Mouse (Mus musculus) stomach, postnatal 0 days (tissue): ENCODE results near the gene Tenm3. TPM values are rescaled to one million over a fixed set of nuclear protein-coding genes. Genes with fewer than 3 reads are reported as not detected.

Experiments used
- ATAC-seq: fragments of 200-750 bp; cut with Nextera tagmentation; 2 replicates; pipeline ENCODE4 v1.8.0; 2017; ENCODE audit not compliant: low FRiP score, low TSS enrichment
- DNase-seq: peaks from one replicate; pipeline ENCODE4 v3.0.0-alpha.2; 2016; ENCODE audit warnings: low spot score
- H3K27ac ChIP-seq: fragments of 300-500 bp; sonication (generic); replicated peaks from 2 replicates; pipeline ENCODE4 v1.5.1; 2014; ENCODE audit warnings: mild to moderate bottlenecking, control low read depth
- H3K27me3 ChIP-seq: fragments of 300-500 bp; sonication (generic); 2 replicates; pipeline ENCODE4 v1.6.1; 2014; ENCODE audit warnings: low read length; ENCODE audit not compliant: control insufficient read depth, insufficient read depth
- H3K36me3 ChIP-seq: fragments of 300-500 bp; sonication (generic); 2 replicates; pipeline ENCODE4 v1.6.1; 2014; ENCODE audit warnings: low read length, mixed read lengths; ENCODE audit not compliant: control insufficient read depth, insufficient read depth
- H3K4me1 ChIP-seq: fragments of 300-500 bp; sonication (generic); replicated peaks from 2 replicates; pipeline ENCODE4 v1.6.1; 2014; ENCODE audit warnings: antibody characterized with exemption; ENCODE audit not compliant: control insufficient read depth, insufficient read depth
- H3K4me2 ChIP-seq: fragments of 300-500 bp; sonication (generic); replicated peaks from 2 replicates; pipeline ENCODE4 v1.6.1; 2014; ENCODE audit warnings: low read depth, mild to moderate bottlenecking, control low read depth, moderate library complexity
- H3K4me3 ChIP-seq: fragments of 300-500 bp; sonication (generic); 2 replicates; pipeline ENCODE4 v1.5.1; 2014; ENCODE audit warnings: low read depth, low read length, control low read depth
- H3K9ac ChIP-seq: fragments of 300-500 bp; sonication (generic); 2 replicates; pipeline ENCODE4 v1.6.1; 2014; ENCODE audit warnings: mild to moderate bottlenecking, low read length, control low read depth, mixed read lengths
- H3K9me3 ChIP-seq: fragments of 300-500 bp; sonication (generic); 2 replicates; pipeline ENCODE4 v1.6.1; 2016; ENCODE audit warnings: low read length; ENCODE audit not compliant: control insufficient read depth
- CTCF ChIP-seq: IDR thresholded peaks from 2 replicates; pipeline ENCODE4 v1.5.1; 2016; ENCODE audit warnings: antibody characterized with exemption, low read depth, mild to moderate bottlenecking, moderate library complexity
- EP300 ChIP-seq: optimal IDR thresholded peaks from 2 replicates; pipeline ENCODE3; 2016; ENCODE audit warnings: antibody characterized with exemption
- WGBS: fragments of 180-500 bp; shearing (Covaris S2); extraction: QIAGEN DNeasy Blood & Tissue Kit; methylation state at CpG from one replicate; pipeline ENCODE4 v1.1.7; 2014; 5-methylcytosine and 5-hydroxymethylcytosine counted together
- polyA plus RNA-seq: library from polyadenylated mRNA; unstranded; fragments of >200 nt; fragmentation: Nextera tagmentation; extraction: Ambion mirVana; gene quantifications from 2 replicates; pipeline ENCODE4 v1.2.1, GENCODE M21; 2015

Tenm3 gene
- polyA plus RNA-seq, 1 experiment from 2014 or later: 4.5 TPM

DNA sequence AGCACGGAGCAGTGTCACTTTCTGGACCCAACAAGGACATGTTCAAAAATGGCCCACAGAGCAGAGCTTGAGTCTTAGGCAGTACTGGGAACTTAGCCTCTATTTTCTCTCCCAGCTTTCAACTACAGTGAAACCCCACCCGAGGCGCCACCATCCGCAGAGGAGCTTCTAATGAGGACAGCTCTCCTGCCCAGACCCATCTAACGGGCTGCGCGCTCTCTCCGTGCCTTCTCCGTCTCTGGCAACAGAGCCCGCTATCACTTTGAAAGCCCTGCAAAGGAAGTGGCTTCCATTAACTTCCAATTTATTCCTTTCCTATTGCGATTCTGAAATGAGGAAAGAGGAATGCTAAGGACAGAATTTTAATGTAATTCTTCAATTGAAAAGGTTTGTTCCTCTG, 569.2 kb downstream of the Tenm3 start:
- TF ChIP-seq EP300 (no peak), CTCF (no peak)
- DNase-seq (no peak), ATAC-seq (no peak)
- H3K9ac ChIP-seq: no peak overlapping the region
- no peak overlapping the region for H3K27ac ChIP-seq
- WGBS: 93% methylated on average over 11 of the region's 11 CpGs
- H3K4me1 ChIP-seq: no peaks in the 10 kb centered on the region
- H3K27me3 ChIP-seq: no peaks in the 10 kb centered on the region
- H3K4me3 ChIP-seq: no peak overlapping the region
- H3K4me2 ChIP-seq: no peak overlapping the region
- H3K36me3 ChIP-seq: peaks cover 11% of the 10 kb centered on the region
- H3K9me3 ChIP-seq: 0 out of 2 replicates have a peak, but pooled peaks cover 3% of the 10 kb centered on the region

DNA sequence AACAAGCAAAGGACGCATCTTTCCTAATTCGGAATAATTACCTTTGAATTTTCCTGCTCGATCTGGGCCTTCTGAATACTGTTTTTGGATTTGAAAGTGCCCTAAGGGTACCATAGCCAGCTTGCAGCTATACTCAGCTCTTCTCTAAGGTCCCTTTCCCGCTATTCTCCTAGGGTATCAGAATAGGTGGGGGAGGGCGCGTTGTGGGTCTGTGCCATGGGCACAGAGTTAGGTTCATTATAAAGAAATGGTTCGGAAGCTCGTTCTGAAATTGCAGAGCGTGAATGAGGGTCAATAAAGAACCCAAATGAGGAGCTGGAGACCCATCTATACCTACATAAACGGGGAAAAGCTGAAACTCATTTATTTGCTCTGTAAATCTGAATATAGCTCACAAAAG, 575.1 kb downstream of the Tenm3 start:
- no peak for DNase-seq
- no peak overlapping the region for H3K27ac ChIP-seq
- TF ChIP-seq EP300 (no peak), CTCF (no peak)
- no peak overlapping the region for H3K4me3 ChIP-seq
- WGBS: 91% methylated on average over 10 of the region's 10 CpGs
- H3K4me2 ChIP-seq: no peak overlapping the region
- H3K9me3 ChIP-seq: no peaks in the 10 kb centered on the region
- no peaks in the 10 kb centered on the region for H3K4me1 ChIP-seq
- H3K27me3 ChIP-seq: no peaks in the 10 kb centered on the region
- H3K9ac ChIP-seq: no peak overlapping the region
- H3K36me3 ChIP-seq: no peaks in the 10 kb centered on the region
- ATAC-seq: no peak

DNA sequence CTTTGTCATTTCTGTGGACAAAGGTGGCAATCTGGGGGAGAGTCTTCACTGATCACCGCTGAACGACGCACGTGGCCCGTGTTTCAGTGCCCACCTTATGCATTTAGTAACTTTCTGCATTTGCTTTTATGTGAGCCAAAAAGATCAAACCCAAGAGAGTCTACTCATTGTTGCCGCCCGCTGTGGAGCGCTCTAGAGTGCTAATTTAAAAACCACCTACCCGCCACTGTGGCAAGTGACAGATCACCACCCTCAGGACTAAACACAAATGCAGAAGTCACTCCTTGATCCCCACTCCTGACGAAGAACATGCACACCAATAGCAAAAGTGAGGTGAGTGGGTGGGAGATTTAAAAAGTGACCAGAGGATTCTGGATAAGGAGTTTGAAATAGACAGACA, 583.5 kb downstream of the Tenm3 start:
- ATAC-seq: no peak
- WGBS: 92% methylated on average over 10 of the region's 10 CpGs
- no peaks in the 10 kb centered on the region for H3K27me3 ChIP-seq

DNA sequence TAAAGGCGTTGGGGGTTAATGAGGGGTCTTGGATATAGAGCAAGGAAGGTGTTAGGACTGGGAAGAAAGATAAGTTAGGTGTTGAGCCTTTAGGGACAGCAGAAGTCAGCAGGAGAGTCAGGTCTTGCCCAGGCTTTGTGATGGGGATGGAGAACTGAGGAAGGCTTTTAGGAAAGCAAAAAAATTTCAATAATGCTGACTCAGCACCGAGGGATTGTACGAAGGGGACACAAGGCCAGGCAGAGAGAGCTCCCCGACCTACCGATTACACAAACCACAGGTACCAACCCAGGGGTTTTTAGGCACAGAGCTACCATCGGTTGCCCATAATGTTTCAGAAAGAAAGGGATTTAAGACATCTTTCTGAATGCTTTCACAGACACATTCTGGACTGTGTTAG, 583.9 kb downstream of the Tenm3 start:
- no peaks in the 10 kb centered on the region for H3K4me1 ChIP-seq
- DNase-seq (no peak), ATAC-seq (no peak)
- no peaks in the 10 kb centered on the region for H3K9me3 ChIP-seq
- no peak overlapping the region for H3K27ac ChIP-seq
- no peaks in the 10 kb centered on the region for H3K27me3 ChIP-seq
- no peak overlapping the region for H3K9ac ChIP-seq
- H3K36me3 ChIP-seq: no peaks in the 10 kb centered on the region
- TF ChIP-seq EP300 (no peak), CTCF (no peak)
- no peak overlapping the region for H3K4me2 ChIP-seq
- WGBS: 73% methylated on average over 6 of the region's 6 CpGs
- H3K4me3 ChIP-seq: no peak overlapping the region

More for the DNA sequence above, 583.5 kb downstream of the Tenm3 start:
- H3K9me3 ChIP-seq: no peaks in the 10 kb centered on the region
- no peaks in the 10 kb centered on the region for H3K4me1 ChIP-seq
- TF ChIP-seq EP300: no peak
- no peak for TF ChIP-seq CTCF
- H3K36me3 ChIP-seq: no peaks in the 10 kb centered on the region
- no peak overlapping the region for H3K27ac ChIP-seq
- no peak overlapping the region for H3K4me2 ChIP-seq
- DNase-seq: no peak
- H3K9ac ChIP-seq: no peak overlapping the region
- H3K4me3 ChIP-seq: no peak overlapping the region

DNA sequence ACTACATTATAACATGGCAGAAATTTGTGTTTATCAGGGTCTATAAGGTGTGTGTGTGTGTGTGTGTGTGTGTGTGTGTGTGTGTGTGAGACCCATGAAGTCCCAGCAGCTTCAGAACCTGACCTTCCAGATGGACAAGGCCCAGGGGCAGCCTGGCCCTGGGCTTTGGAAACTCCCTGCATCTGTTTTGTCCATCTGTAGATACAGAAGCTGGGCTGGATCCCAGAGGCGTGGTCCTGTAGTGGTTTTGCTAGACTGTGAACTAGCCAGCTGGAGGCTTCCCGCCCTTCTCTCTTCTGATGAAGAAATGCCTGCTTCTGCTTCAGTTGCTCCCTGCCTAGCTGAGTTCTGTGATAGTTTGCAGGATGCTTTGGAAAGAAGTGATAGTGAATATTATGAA, 599.9 kb downstream of the Tenm3 start:
- Histone ChIP-seq H3K27ac (no peak overlapping the region), H3K4me1 (no peaks in the 10 kb centered on the region), H3K9me3 (no peaks in the 10 kb centered on the region), H3K36me3 (no peaks in the 10 kb centered on the region), H3K4me3 (no peak overlapping the region), H3K9ac (no peak overlapping the region), H3K4me2 (no peak overlapping the region), H3K27me3 (no peaks in the 10 kb centered on the region)
- TF ChIP-seq EP300: no peak
- no peak for TF ChIP-seq CTCF
- WGBS: 64% methylated on average over 2 of the region's 2 CpGs
- no peak for DNase-seq
- ATAC-seq: no peak

DNA sequence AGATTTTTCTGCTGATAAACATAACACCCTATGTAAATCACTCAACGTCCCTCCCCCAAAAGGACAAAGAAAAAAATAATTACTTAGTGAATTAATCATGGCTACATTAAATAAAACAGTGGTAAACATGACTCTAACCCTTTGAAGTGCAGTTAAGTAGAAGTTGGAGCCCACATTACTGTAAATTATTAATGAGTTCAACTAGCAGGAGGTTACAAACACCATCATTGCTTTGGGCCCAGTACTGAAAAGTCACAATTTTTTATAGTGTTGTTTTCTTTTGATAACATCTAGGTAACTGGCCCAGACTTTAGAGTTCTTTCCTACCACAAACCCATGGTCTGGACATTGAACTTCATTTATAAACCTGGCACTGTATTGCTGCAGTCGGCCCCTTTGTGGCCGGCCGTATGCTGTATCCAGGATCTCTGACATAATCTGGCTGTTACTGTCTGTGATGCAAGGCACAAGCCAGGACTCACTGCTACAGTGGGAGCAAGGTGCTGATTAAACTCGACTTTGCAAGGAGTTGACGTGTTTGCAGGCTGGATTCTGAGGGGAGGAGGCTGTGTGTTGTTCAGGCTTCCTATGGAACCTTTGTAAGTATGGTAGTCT, 602.7 kb downstream of the Tenm3 start:
- no peak for TF ChIP-seq EP300
- TF ChIP-seq CTCF: no peak
- H3K9me3 ChIP-seq: no peaks in the 10 kb centered on the region
- H3K27ac ChIP-seq: no peak overlapping the region
- no peaks in the 10 kb centered on the region for H3K27me3 ChIP-seq
- no peaks in the 10 kb centered on the region for H3K4me1 ChIP-seq
- 35% methylated on average over 6 of the region's 6 CpGs for WGBS
- H3K9ac ChIP-seq: no peak overlapping the region
- H3K4me2 ChIP-seq: no peak overlapping the region
- peaks cover under 1% of the 10 kb centered on the region; the same call in 1 of the 2 replicates for H3K36me3 ChIP-seq
- no peak for ATAC-seq
- no peak overlapping the region for H3K4me3 ChIP-seq
- no peak for DNase-seq
